8 mouse cellular contexts compared by ENCODE assay signal in genomic region chr5:35746910-35747309, GRCm38 (mm10). TPM values are rescaled to one million over a fixed set of nuclear protein-coding genes. Genes with fewer than 3 reads are reported as not detected.
DNase-seq lines count a peak whose midpoint lies in the region; TF ChIP-seq lines count a peak whose summit lies in the region.

No protein-coding gene starts in this region.

- H3K4me3 ChIP-seq in E14TG2a.4 (replicated peaks; ENCODE audit: low read length): no peak overlapping the region

- DNase-seq in gastrocnemius, adult 18-20 months (ENCODE audit: low spot score): peak; percentile 82
- no peak for DNase-seq in gastrocnemius, postnatal 25 days
- peak; percentile 45 for DNase-seq in cerebellum, adult 11-12 months
- peak; percentile 77 to 80 for DNase-seq in gastrocnemius, postnatal 4 days (ENCODE audit: low spot score in 2 of 2)
- DNase-seq in layer of hippocampus, postnatal 25 days (ENCODE audit: extremely low spot score in 1 of 2, low spot score in 1 of 2): peak; percentile 77 to 97
- DNase-seq in mesoderm, embryonic 11.5 days (ENCODE audit: low read depth, low spot score): peak; percentile 60
- DNase-seq in spleen, postnatal 36 days (ENCODE audit: low spot score in 2 of 2): peak; percentile 51 to 56

- H3K4me1 ChIP-seq in E14TG2a.4 (replicated peaks; ENCODE audit: low read depth, low read length): peaks cover 8% of the 10 kb centered on the region

- TF ChIP-seq CTCF in E14TG2a.4 (conservative IDR thresholded peaks at IDR 0.05; ENCODE audit: low read length): peak; percentile 98

- no peaks in the 10 kb centered on the region for H3K36me3 ChIP-seq in E14TG2a.4 (ENCODE audit: insufficient read depth, low read length)

- H3K27me3 ChIP-seq in E14TG2a.4 (ENCODE audit: insufficient read depth, low read length): 0 out of 2 replicates have a peak, but pooled peaks cover 2% of the 10 kb centered on the region

- no peaks in the 10 kb centered on the region for H3K9me3 ChIP-seq in E14TG2a.4 (ENCODE audit: low read length)

RNA-seq across cellular contexts. Expression of gene Sh3tc1, which starts 7.1 kb away (rescaled TPM):
- total RNA-seq in gastrocnemius, adult 18-20 months (2021): 1 to 10 TPM; 2.1 to 3.9 TPM
- 1 to 10 TPM; 1.8 to 2.1 TPM for total RNA-seq in gastrocnemius, postnatal 25 days (2021)
- 1 to 10 TPM; 6.8 to 7.9 TPM for total RNA-seq in gastrocnemius, postnatal 4 days (2021)
- total RNA-seq in layer of hippocampus, postnatal 25 days (2021): 1 to 10 TPM; 1.5 to 1.6 TPM

RNA-seq across cellular contexts. Expression of gene Ablim2, which starts 10.8 kb away (rescaled TPM):
- total RNA-seq in gastrocnemius, adult 18-20 months (2021): 10 to 100 TPM; 35.0 to 45.0 TPM
- total RNA-seq in gastrocnemius, postnatal 25 days (2021): 10 to 100 TPM; 33.4 to 42.7 TPM
- total RNA-seq in gastrocnemius, postnatal 4 days (2021): 10 to 100 TPM; 70.5 to 76.6 TPM
- 100 to 1,000 TPM; 123 to 132 TPM for total RNA-seq in layer of hippocampus, postnatal 25 days (2021)
